Mouse (Mus musculus) forebrain, postnatal 0 days (tissue): ENCODE results near the gene Eif4a2. TPM values are rescaled to one million over a fixed set of nuclear protein-coding genes. Genes with fewer than 3 reads are reported as not detected.
A peak's percentile ranks its signal among the peaks of the same experiment; 100 is the strongest.

Source experiments
- ATAC-seq: fragments of 200-750 bp; cut with Nextera tagmentation; 2 replicates; pipeline ENCODE4 v1.8.0; 2017; ENCODE audit warnings: mild to moderate bottlenecking, moderate library complexity
- DNase-seq: peaks from one replicate; pipeline ENCODE4 v3.0.0-alpha.2; 2015
- H3K27ac ChIP-seq: fragments of 300-500 bp; sonication (generic); 2 replicates; pipeline ENCODE4 v1.5.1; 2014; ENCODE audit warnings: low read depth, mild to moderate bottlenecking, antibody characterized with exemption, low read length, moderate library complexity, mixed read lengths
- H3K27me3 ChIP-seq: fragments of 300-500 bp; sonication (generic); 2 replicates; pipeline ENCODE4 v1.6.1; 2014; ENCODE audit warnings: mild to moderate bottlenecking, low read length, mixed read lengths; ENCODE audit not compliant: insufficient read depth
- H3K36me3 ChIP-seq: fragments of 300-500 bp; sonication (generic); 2 replicates; pipeline ENCODE4 v1.6.1; 2014; ENCODE audit warnings: mild to moderate bottlenecking, moderate library complexity; ENCODE audit not compliant: insufficient read depth
- H3K4me1 ChIP-seq: fragments of 300-500 bp; sonication (generic); 2 replicates; pipeline ENCODE4 v1.6.1; 2014; ENCODE audit warnings: antibody characterized with exemption; ENCODE audit not compliant: insufficient read depth
- H3K4me2 ChIP-seq: fragments of 300-500 bp; sonication (generic); 2 replicates; pipeline ENCODE4 v1.6.1; 2014; ENCODE audit warnings: low read depth, mild to moderate bottlenecking, moderate library complexity
- H3K4me3 ChIP-seq: fragments of 300-500 bp; sonication (generic); 2 replicates; pipeline ENCODE4 v1.5.1; 2014; ENCODE audit warnings: low read depth, low read length, mixed read lengths
- H3K9ac ChIP-seq: fragments of 300-500 bp; sonication (generic); 2 replicates; pipeline ENCODE4 v1.6.1; 2014; ENCODE audit warnings: mild to moderate bottlenecking
- H3K9me3 ChIP-seq: fragments of 300-500 bp; sonication (generic); 2 replicates; pipeline ENCODE4 v1.6.1; 2016; ENCODE audit warnings: low read length
- CTCF ChIP-seq: sonication (generic); IDR thresholded peaks from 2 replicates; pipeline ENCODE4 v1.5.1; 2016; ENCODE audit warnings: antibody characterized with exemption, control low read depth, low read depth
- WGBS: fragments of 180-500 bp; shearing (Covaris S2); extraction: QIAGEN DNeasy Blood & Tissue Kit; methylation state at CpG from one replicate; pipeline ENCODE4 v1.1.7; 2014; 5-methylcytosine and 5-hydroxymethylcytosine counted together
- polyA plus RNA-seq: library from polyadenylated mRNA; unstranded; fragments of >200 nt; fragmentation: Nextera tagmentation; extraction: Ambion mirVana; gene quantifications from 2 replicates; pipeline ENCODE4 v1.2.1, GENCODE M21; 2015
- total RNA-seq: library from RNA; depleted of rRNA; stranded (reverse); fragments of >200 nt; gene quantifications from 2 replicates; pipeline ENCODE4 v1.2.3, GENCODE M21; 2014

Gene Eif4a2
- total and polyA plus RNA-seq, 2 experiments from 2014 or later, result 311 to 948 TPM

GRCm38 (mm10) chr16:23145211-23145610 is 38.0 kb downstream of the Eif4a2 start:
- Histone ChIP-seq H3K4me3 (no peak overlapping the region), H3K27ac (no peak overlapping the region), H3K36me3 (no peaks in the 10 kb centered on the region), H3K27me3 (no peaks in the 10 kb centered on the region), H3K4me2 (no peak overlapping the region), H3K4me1 (no peaks in the 10 kb centered on the region), H3K9me3 (no peaks in the 10 kb centered on the region), H3K9ac (no peak overlapping the region)
- no peak for DNase-seq
- ATAC-seq, result no peak
- 50% methylated on average over 5 of the region's 5 CpGs for WGBS
- TF ChIP-seq CTCF, result no peak

DNA sequence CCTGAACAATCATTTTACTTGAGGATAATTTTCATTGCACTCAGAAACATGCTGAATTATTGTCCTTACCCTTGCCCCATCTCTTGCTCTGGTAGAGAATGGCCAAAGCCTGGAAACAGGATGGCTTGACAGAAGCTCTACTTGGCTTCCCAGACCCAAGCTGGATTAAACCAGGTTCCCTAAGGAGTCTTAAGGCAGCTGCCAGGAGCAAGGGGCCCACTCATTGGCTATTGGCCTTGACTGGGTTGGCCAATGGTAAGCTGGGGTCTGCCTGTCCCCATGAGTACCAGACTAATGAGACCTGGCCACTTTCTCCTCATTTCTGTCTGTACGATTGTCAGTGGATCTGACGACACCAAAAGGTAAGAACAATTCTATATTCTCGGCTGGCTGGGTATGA is 39.0 kb downstream of the Eif4a2 start, which contains the start of gene Adipoq:
Gene Adipoq (plus strand): TSS at position 257 of the 400 bp plus-strand sequence.
- no peak for ATAC-seq
- no peak for TF ChIP-seq CTCF
- H3K27ac ChIP-seq, result no peak within 1 kb of the TSS
- WGBS, result 85% methylated on average over 3 of the region's 3 CpGs
- no peak for DNase-seq
- no peaks in the 10 kb centered on the region for H3K36me3 ChIP-seq
- no peak within 1 kb of the TSS for H3K4me2 ChIP-seq
- no peak within 1 kb of the TSS for H3K9ac ChIP-seq
- H3K4me3 ChIP-seq, result no peak within 1 kb of the TSS
- H3K4me1 ChIP-seq, result no peaks in the 10 kb centered on the region
- no peaks in the 10 kb centered on the region for H3K9me3 ChIP-seq
- H3K27me3 ChIP-seq, result no peaks in the 10 kb centered on the region

GRCm38 (mm10) chr16:23148936-23149335 is 41.7 kb downstream of the Eif4a2 start:
- ATAC-seq (no peak), DNase-seq (no peak)
- Histone ChIP-seq H3K9me3 (no peaks in the 10 kb centered on the region), H3K4me3 (no peak overlapping the region), H3K4me1 (no peaks in the 10 kb centered on the region), H3K4me2 (no peak overlapping the region), H3K36me3 (no peaks in the 10 kb centered on the region), H3K27ac (no peak overlapping the region), H3K27me3 (no peaks in the 10 kb centered on the region), H3K9ac (no peak overlapping the region)
- TF ChIP-seq CTCF, result no peak
- 91% methylated on average over 2 of the region's 2 CpGs for WGBS

GRCm38 (mm10) chr16:23149396-23149795 is 42.2 kb downstream of the Eif4a2 start:
- WGBS, result 88% methylated on average over 8 of the region's 8 CpGs
- H3K27ac ChIP-seq, result no peak overlapping the region
- TF ChIP-seq CTCF, result no peak
- H3K4me1 ChIP-seq, result no peaks in the 10 kb centered on the region
- no peaks in the 10 kb centered on the region for H3K27me3 ChIP-seq
- ATAC-seq (no peak), DNase-seq (no peak)
- H3K4me3 ChIP-seq, result no peak overlapping the region
- H3K36me3 ChIP-seq, result no peaks in the 10 kb centered on the region
- no peak overlapping the region for H3K9ac ChIP-seq
- H3K9me3 ChIP-seq, result no peaks in the 10 kb centered on the region
- no peak overlapping the region for H3K4me2 ChIP-seq

DNA sequence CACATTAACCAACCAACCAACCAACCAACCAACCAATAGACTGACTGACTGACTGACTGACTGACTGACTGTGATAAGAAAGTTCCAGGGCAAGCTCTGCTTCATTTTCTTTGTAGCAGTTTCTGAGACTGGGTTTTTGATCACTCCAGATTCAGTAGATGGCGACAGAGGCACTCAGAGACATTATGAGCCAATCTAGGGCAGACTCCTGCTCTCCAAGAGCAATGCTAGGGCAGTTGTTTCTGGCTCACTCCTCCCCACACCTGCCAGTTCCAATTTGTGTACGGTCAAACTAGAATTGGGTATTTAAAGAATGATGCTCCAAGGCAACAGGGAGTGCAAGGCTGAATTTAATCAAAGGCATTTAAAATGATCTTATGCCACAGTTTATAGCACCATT is 44.2 kb downstream of the Eif4a2 start:
- no peak overlapping the region for H3K4me2 ChIP-seq
- ATAC-seq (peak; percentile 60; the same call in 1 of the 2 replicates), DNase-seq (peak; percentile 43)
- no peaks in the 10 kb centered on the region for H3K4me1 ChIP-seq
- H3K4me3 ChIP-seq, result no peak overlapping the region
- no peaks in the 10 kb centered on the region for H3K27me3 ChIP-seq
- H3K9ac ChIP-seq, result no peak overlapping the region
- peak; percentile 69 for TF ChIP-seq CTCF
- H3K27ac ChIP-seq, result no peak overlapping the region
- H3K9me3 ChIP-seq, result no peaks in the 10 kb centered on the region
- H3K36me3 ChIP-seq, result no peaks in the 10 kb centered on the region
- WGBS, result 10% methylated on average over 2 of the region's 2 CpGs

- Histone ChIP-seq H3K4me1 (no peaks in the 10 kb centered on the region), H3K27ac (no peak overlapping the region), H3K9ac (no peak overlapping the region), H3K4me2 (no peak overlapping the region), H3K36me3 (no peaks in the 10 kb centered on the region), H3K9me3 (no peaks in the 10 kb centered on the region), H3K27me3 (no peaks in the 10 kb centered on the region), H3K4me3 (no peak overlapping the region)
- DNase-seq, result no peak
- WGBS, result 81% methylated on average over 5 of the region's 5 CpGs
- ATAC-seq, result no peak
- TF ChIP-seq CTCF, result no peak
Observed at GRCm38 (mm10) chr16:23154261-23154660, 47.0 kb downstream of the Eif4a2 start.

DNA sequence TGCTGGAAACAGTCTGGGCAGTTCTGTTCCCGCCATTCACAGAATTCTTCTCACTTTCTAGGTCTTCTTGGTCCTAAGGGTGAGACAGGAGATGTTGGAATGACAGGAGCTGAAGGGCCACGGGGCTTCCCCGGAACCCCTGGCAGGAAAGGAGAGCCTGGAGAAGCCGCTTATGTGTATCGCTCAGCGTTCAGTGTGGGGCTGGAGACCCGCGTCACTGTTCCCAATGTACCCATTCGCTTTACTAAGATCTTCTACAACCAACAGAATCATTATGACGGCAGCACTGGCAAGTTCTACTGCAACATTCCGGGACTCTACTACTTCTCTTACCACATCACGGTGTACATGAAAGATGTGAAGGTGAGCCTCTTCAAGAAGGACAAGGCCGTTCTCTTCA is 49.8 kb downstream of the Eif4a2 start:
- ATAC-seq (no peak), DNase-seq (no peak)
- H3K4me1 ChIP-seq, result no peaks in the 10 kb centered on the region
- no peak overlapping the region for H3K27ac ChIP-seq
- H3K27me3 ChIP-seq, result no peaks in the 10 kb centered on the region
- H3K4me3 ChIP-seq, result no peak overlapping the region
- H3K9ac ChIP-seq, result no peak overlapping the region
- 95% methylated on average over 13 of the region's 13 CpGs for WGBS
- TF ChIP-seq CTCF, result no peak
- H3K36me3 ChIP-seq, result no peaks in the 10 kb centered on the region
- no peak overlapping the region for H3K4me2 ChIP-seq
- no peaks in the 10 kb centered on the region for H3K9me3 ChIP-seq

DNA sequence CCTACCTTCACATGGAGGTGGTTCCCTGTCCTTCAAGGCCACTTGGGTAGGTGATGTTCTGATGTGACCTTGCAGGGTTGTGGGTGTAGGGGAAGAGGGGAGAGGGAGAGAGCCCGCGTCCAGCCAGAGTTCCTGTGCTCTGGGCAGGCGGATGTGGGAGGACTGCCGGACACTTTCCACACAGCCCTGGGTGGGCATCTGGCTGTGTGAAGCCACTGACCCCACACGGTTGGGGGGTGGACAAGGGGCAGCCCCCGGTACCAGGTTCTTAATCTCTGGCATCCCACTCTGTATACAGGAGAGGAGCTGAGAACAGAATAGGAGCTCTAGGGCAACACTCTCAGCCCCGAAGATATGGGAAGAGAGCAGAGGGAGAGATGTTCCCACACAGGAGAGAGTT is 51.0 kb downstream of the Eif4a2 start:
- no peak overlapping the region for H3K4me2 ChIP-seq
- no peaks in the 10 kb centered on the region for H3K36me3 ChIP-seq
- 92% methylated on average over 7 of the region's 7 CpGs for WGBS
- no peaks in the 10 kb centered on the region for H3K27me3 ChIP-seq
- no peaks in the 10 kb centered on the region for H3K9me3 ChIP-seq
- ATAC-seq (no peak), DNase-seq (no peak)
- H3K27ac ChIP-seq, result no peak overlapping the region
- H3K4me1 ChIP-seq, result no peaks in the 10 kb centered on the region
- H3K9ac ChIP-seq, result no peak overlapping the region
- no peak for TF ChIP-seq CTCF
- no peak overlapping the region for H3K4me3 ChIP-seq
